Mouse (Mus musculus): Measurements from ENCODE around the gene Osm. TPM values are rescaled to one million over a fixed set of nuclear protein-coding genes. Genes with fewer than 3 reads are reported as not detected.
A peak's percentile ranks its signal among the peaks of the same experiment; 100 is the strongest.

Osm gene
- polyA plus RNA-seq, 1 experiment from 2014 or later = 0.33 TPM

GRCm38 (mm10) chr11:4262847-4263246, 26.6 kb downstream of the Osm start:
- Histone ChIP-seq H3K9ac (ENCODE audit: low read depth, low read length) (no peak overlapping the region), H3K27ac (ENCODE audit: low read depth, low read length) (no peak overlapping the region), H3K36me3 (ENCODE audit: control insufficient read depth, insufficient read depth, low read length) (no peaks in the 10 kb centered on the region), H3K9me3 (ENCODE audit: control insufficient read depth, low read length) (no peaks in the 10 kb centered on the region), H3K27me3 (replicated peaks; ENCODE audit: control insufficient read depth, insufficient read depth, low read length) (peaks cover 34% of the 10 kb centered on the region), H3K4me3 (ENCODE audit: low read depth, low read length) (no peak overlapping the region), H3K4me1 (replicated peaks; ENCODE audit: control insufficient read depth, insufficient read depth, low read length) (peaks cover 16% of the 10 kb centered on the region), H3K4me2 (no peak overlapping the region)
- ATAC-seq (replicated peaks; ENCODE audit: low FRiP score) = no peak
- 22% methylated on average over 6 of the region's 7 CpGs for WGBS
- DNase-seq (ENCODE audit: low spot score) = no peak

DNA sequence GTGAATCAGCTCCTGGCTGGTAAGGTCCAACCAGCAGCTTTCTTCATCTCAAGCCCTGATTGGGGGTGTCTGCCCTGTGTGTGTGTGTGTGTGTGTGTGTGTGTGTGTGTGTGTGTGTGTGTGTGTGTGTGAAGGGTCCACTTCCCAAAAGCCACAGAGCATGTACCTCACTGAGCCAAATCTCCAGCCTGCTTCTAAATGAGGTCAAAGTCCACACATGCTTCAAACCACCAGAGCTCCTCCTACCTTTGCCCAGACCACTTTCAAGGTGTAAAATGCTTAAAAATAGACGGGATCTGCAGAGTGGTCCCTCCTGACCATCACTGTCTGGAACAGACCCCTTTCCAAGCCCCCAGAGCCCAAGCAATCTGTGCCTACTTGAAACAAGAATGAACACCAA, 27.1 kb downstream of the Osm start:
- 32% methylated on average over 1 of the region's 1 CpGs for WGBS

GRCm38 (mm10) chr11:4264066-4264465, 27.8 kb downstream of the Osm start:
- H3K4me1 ChIP-seq (replicated peaks; ENCODE audit: control insufficient read depth, insufficient read depth, low read length) = peaks cover 16% of the 10 kb centered on the region
- WGBS = 70% methylated on average over 7 of the region's 7 CpGs

More for the DNA sequence above, 27.1 kb downstream of the Osm start:
- ATAC-seq (replicated peaks; ENCODE audit: low FRiP score) (no peak), DNase-seq (ENCODE audit: low spot score) (no peak)
- peaks cover 39% of the 10 kb centered on the region for H3K27me3 ChIP-seq (replicated peaks; ENCODE audit: control insufficient read depth, insufficient read depth, low read length)
- H3K9ac ChIP-seq (ENCODE audit: low read depth, low read length) = no peak overlapping the region
- no peaks in the 10 kb centered on the region for H3K9me3 ChIP-seq (ENCODE audit: control insufficient read depth, low read length)
- H3K4me2 ChIP-seq = no peak overlapping the region
- H3K27ac ChIP-seq (ENCODE audit: low read depth, low read length) = no peak overlapping the region
- no peaks in the 10 kb centered on the region for H3K36me3 ChIP-seq (ENCODE audit: control insufficient read depth, insufficient read depth, low read length)
- peaks cover 16% of the 10 kb centered on the region for H3K4me1 ChIP-seq (replicated peaks; ENCODE audit: control insufficient read depth, insufficient read depth, low read length)
- no peak overlapping the region for H3K4me3 ChIP-seq (ENCODE audit: low read depth, low read length)

GRCm38 (mm10) chr11:4266271-4267201, 30.3 kb downstream of the Osm start:
- peaks cover 53% of the 10 kb centered on the region for H3K27me3 ChIP-seq (replicated peaks; ENCODE audit: control insufficient read depth, insufficient read depth, low read length)
- peak overlapping the region; percentile 60 for H3K4me3 ChIP-seq (ENCODE audit: low read depth, low read length)
- no peaks in the 10 kb centered on the region for H3K36me3 ChIP-seq (ENCODE audit: control insufficient read depth, insufficient read depth, low read length)
- DNase-seq (ENCODE audit: low spot score) = peak; percentile 47
- no peak for ATAC-seq (replicated peaks; ENCODE audit: low FRiP score)
- H3K9ac ChIP-seq (ENCODE audit: low read depth, low read length) = peak overlapping the region; percentile 36
- H3K4me2 ChIP-seq = peak overlapping the region; percentile 79
- 1% methylated on average over 58 of the region's 61 CpGs for WGBS
- no peaks in the 10 kb centered on the region for H3K9me3 ChIP-seq (ENCODE audit: control insufficient read depth, low read length)
- H3K4me1 ChIP-seq (replicated peaks; ENCODE audit: control insufficient read depth, insufficient read depth, low read length) = peaks cover 12% of the 10 kb centered on the region
- no peak overlapping the region for H3K27ac ChIP-seq (ENCODE audit: low read depth, low read length)

More at GRCm38 (mm10) chr11:4264066-4264465, 27.8 kb downstream of the Osm start:
- Histone ChIP-seq H3K27me3 (replicated peaks; ENCODE audit: control insufficient read depth, insufficient read depth, low read length) (peaks cover 46% of the 10 kb centered on the region), H3K27ac (ENCODE audit: low read depth, low read length) (no peak overlapping the region), H3K36me3 (ENCODE audit: control insufficient read depth, insufficient read depth, low read length) (no peaks in the 10 kb centered on the region), H3K4me3 (ENCODE audit: low read depth, low read length) (no peak overlapping the region), H3K9me3 (ENCODE audit: control insufficient read depth, low read length) (no peaks in the 10 kb centered on the region), H3K4me2 (no peak overlapping the region), H3K9ac (ENCODE audit: low read depth, low read length) (no peak overlapping the region)
- no peak for DNase-seq (ENCODE audit: low spot score)
- ATAC-seq (replicated peaks; ENCODE audit: low FRiP score) = no peak

DNA sequence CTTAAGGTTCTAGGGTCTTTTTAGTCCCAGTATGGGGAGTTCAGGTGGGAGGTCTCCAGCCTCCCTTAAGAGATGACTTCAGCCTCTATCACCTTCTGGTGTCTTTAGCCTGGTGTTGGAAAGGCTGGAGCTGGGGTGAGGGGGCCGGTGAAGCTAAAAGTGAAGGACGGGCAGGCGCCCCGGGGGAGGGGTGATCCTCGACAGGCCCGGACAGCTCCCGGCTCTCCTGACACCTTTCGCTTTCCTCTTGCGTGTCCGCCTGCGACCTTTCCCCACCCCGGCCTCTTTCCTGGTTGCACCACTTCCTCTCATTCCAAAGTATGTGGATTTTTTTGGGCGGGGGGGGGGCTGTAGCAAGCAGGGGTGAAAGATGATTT, 31.0 kb downstream of the Osm start:
- H3K9ac ChIP-seq (ENCODE audit: low read depth, low read length) = no peak overlapping the region
- peaks cover 53% of the 10 kb centered on the region for H3K27me3 ChIP-seq (replicated peaks; ENCODE audit: control insufficient read depth, insufficient read depth, low read length)
- ATAC-seq (replicated peaks; ENCODE audit: low FRiP score) (no peak), DNase-seq (ENCODE audit: low spot score) (no peak)
- no peaks in the 10 kb centered on the region for H3K36me3 ChIP-seq (ENCODE audit: control insufficient read depth, insufficient read depth, low read length)
- WGBS = 7% methylated on average over 12 of the region's 13 CpGs
- H3K9me3 ChIP-seq (ENCODE audit: control insufficient read depth, low read length) = no peaks in the 10 kb centered on the region
- H3K27ac ChIP-seq (ENCODE audit: low read depth, low read length) = no peak overlapping the region
- peak overlapping the region; percentile 79 for H3K4me2 ChIP-seq
- H3K4me3 ChIP-seq (ENCODE audit: low read depth, low read length) = peak overlapping the region; percentile 60
- H3K4me1 ChIP-seq (replicated peaks; ENCODE audit: control insufficient read depth, insufficient read depth, low read length) = peaks cover 8% of the 10 kb centered on the region

- ATAC-seq (replicated peaks; ENCODE audit: low FRiP score) (no peak), DNase-seq (ENCODE audit: low spot score) (no peak)
- H3K36me3 ChIP-seq (ENCODE audit: control insufficient read depth, insufficient read depth, low read length) = no peaks in the 10 kb centered on the region
- H3K4me2 ChIP-seq = no peak overlapping the region
- H3K4me3 ChIP-seq (ENCODE audit: low read depth, low read length) = no peak overlapping the region
- H3K9me3 ChIP-seq (ENCODE audit: control insufficient read depth, low read length) = no peaks in the 10 kb centered on the region
- H3K27me3 ChIP-seq (replicated peaks; ENCODE audit: control insufficient read depth, insufficient read depth, low read length) = peaks cover 53% of the 10 kb centered on the region
- 0 out of 2 replicates have a peak, but pooled peaks cover under 1% of the 10 kb centered on the region for H3K4me1 ChIP-seq (replicated peaks; ENCODE audit: control insufficient read depth, insufficient read depth, low read length)
- WGBS = 76% methylated on average over 6 of the region's 6 CpGs
- H3K9ac ChIP-seq (ENCODE audit: low read depth, low read length) = no peak overlapping the region
- H3K27ac ChIP-seq (ENCODE audit: low read depth, low read length) = no peak overlapping the region
Measured at GRCm38 (mm10) chr11:4268500-4268899, 32.3 kb downstream of the Osm start.

DNA sequence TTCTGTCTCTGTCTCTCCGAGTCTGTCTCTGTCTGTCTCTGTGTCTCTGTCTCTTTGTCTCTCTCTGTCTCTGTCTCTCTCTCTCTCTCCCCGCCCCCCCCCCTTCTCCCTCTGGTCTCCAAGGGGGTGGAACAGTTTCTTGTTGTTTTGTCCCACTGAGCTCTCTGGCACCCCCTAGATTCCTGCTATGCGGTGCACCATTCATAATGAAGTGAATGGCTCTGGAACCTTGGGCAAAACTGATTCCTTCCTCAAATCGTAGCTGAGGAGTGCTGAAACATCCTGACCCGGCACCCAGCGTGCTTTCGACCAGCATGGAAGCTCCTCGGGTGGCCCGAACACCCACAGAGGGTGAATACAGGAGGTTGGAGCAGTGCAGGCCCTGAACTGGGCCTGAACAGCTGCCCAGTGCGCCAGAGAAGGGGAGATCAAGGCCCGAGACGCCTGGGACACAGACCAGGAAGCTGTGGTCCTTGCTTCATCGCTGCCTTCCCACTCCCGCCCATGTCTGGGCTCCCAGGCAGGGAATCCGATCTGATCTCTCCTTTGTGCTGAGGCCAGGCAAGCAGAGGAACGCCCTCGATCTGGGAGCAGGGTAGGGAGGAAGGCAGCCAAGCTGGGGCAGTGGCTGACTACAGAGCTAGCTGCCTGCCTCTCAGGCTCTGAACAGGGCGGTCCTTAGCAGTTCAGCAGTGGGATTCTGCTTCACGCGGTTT, 34.7 kb downstream of the Osm start:
- H3K36me3 ChIP-seq (ENCODE audit: control insufficient read depth, insufficient read depth, low read length) = no peaks in the 10 kb centered on the region
- H3K27me3 ChIP-seq (replicated peaks; ENCODE audit: control insufficient read depth, insufficient read depth, low read length) = peaks cover 38% of the 10 kb centered on the region
- no peaks in the 10 kb centered on the region for H3K4me1 ChIP-seq (replicated peaks; ENCODE audit: control insufficient read depth, insufficient read depth, low read length)
- ATAC-seq (replicated peaks; ENCODE audit: low FRiP score) (no peak), DNase-seq (ENCODE audit: low spot score) (no peak)
- no peak overlapping the region for H3K9ac ChIP-seq (ENCODE audit: low read depth, low read length)
- no peaks in the 10 kb centered on the region for H3K9me3 ChIP-seq (ENCODE audit: control insufficient read depth, low read length)
- H3K4me2 ChIP-seq = no peak overlapping the region
- H3K27ac ChIP-seq (ENCODE audit: low read depth, low read length) = no peak overlapping the region
- H3K4me3 ChIP-seq (ENCODE audit: low read depth, low read length) = no peak overlapping the region
- 27% methylated on average over 19 of the region's 20 CpGs for WGBS

DNA sequence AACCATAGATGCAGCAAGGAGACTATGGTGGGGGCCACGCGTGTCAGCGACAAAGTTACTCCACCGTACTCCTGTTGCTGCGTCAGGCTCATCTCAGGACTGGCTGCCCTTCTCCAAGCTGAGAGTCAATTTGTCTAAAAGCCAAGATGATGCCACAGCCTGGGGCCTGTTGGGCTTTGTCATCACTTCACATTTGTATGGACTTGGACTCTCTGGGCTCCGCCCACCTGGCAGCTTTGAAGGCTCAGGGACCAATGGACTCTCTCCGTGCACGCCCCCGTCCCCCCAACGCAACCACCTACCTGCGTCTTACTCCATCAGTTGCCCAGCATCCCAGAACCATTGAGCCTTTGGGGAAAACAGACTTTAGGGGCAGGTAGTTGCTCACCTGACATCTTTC, 35.3 kb downstream of the Osm start:
- Histone ChIP-seq H3K27me3 (replicated peaks; ENCODE audit: control insufficient read depth, insufficient read depth, low read length) (peaks cover 32% of the 10 kb centered on the region), H3K9ac (ENCODE audit: low read depth, low read length) (no peak overlapping the region)

More for the DNA sequence above, 35.3 kb downstream of the Osm start:
- ATAC-seq (replicated peaks; ENCODE audit: low FRiP score) = no peak
- H3K4me3 ChIP-seq (ENCODE audit: low read depth, low read length) = no peak overlapping the region
- H3K4me1 ChIP-seq (replicated peaks; ENCODE audit: control insufficient read depth, insufficient read depth, low read length) = no peaks in the 10 kb centered on the region
- no peak overlapping the region for H3K27ac ChIP-seq (ENCODE audit: low read depth, low read length)
- WGBS = 71% methylated on average over 11 of the region's 11 CpGs
- H3K36me3 ChIP-seq (ENCODE audit: control insufficient read depth, insufficient read depth, low read length) = no peaks in the 10 kb centered on the region
- no peak for DNase-seq (ENCODE audit: low spot score)
- H3K9me3 ChIP-seq (ENCODE audit: control insufficient read depth, low read length) = no peaks in the 10 kb centered on the region
- no peak overlapping the region for H3K4me2 ChIP-seq
